Mouse (Mus musculus): ENCODE results near the gene Dnm1. TPM values are rescaled to one million over a fixed set of nuclear protein-coding genes. Genes with fewer than 3 reads are reported as not detected.
A peak's percentile ranks its signal among the peaks of the same experiment; 100 is the strongest.

Dnm1 gene
- polyA plus RNA-seq, 1 experiment from 2014 or later = 5.6 TPM

- peaks cover 19% of the 10 kb centered on the region for H3K4me1 ChIP-seq (replicated peaks; ENCODE audit: insufficient read depth, low read length)
- WGBS = 6% methylated on average over 42 of the region's 42 CpGs
- H3K27ac ChIP-seq = no peak overlapping the region
- H3K9ac ChIP-seq (ENCODE audit: low read depth, low read length) = peak overlapping the region; percentile 78
- peak overlapping the region; percentile 71 for H3K4me3 ChIP-seq (replicated peaks; ENCODE audit: low read depth, low read length)
- no peak for DNase-seq (ENCODE audit: low spot score)
- ATAC-seq (replicated peaks; ENCODE audit: low FRiP score, low read depth) = peak; percentile 7
- H3K36me3 ChIP-seq (ENCODE audit: insufficient read depth, low read length) = peaks cover 7% of the 10 kb centered on the region; the same call in 1 of the 2 replicates
- H3K27me3 ChIP-seq (ENCODE audit: insufficient read depth, low read length) = no peaks in the 10 kb centered on the region
- H3K9me3 ChIP-seq (replicated peaks; ENCODE audit: low read length) = no peaks in the 10 kb centered on the region
- H3K4me2 ChIP-seq (ENCODE audit: low read length) = peak overlapping the region; percentile 100
- TF ChIP-seq CTCF (IDR thresholded peaks at IDR 0.05; ENCODE audit: low read depth) = peak; percentile 33; the same call in 1 of the 2 replicates
These were observed 41.5 kb downstream of the Dnm1 start for GRCm38 (mm10) chr2:32311443-32312317.

- peaks cover 12% of the 10 kb centered on the region for H3K4me1 ChIP-seq (replicated peaks; ENCODE audit: insufficient read depth, low read length)
- no peaks in the 10 kb centered on the region for H3K27me3 ChIP-seq (ENCODE audit: insufficient read depth, low read length)
- ATAC-seq (replicated peaks; ENCODE audit: low FRiP score, low read depth) = no peak
- H3K4me2 ChIP-seq (ENCODE audit: low read length) = no peak overlapping the region
- WGBS = 85% methylated on average over 18 of the region's 18 CpGs
- DNase-seq (ENCODE audit: low spot score) = no peak
- H3K36me3 ChIP-seq (ENCODE audit: insufficient read depth, low read length) = peaks cover 21% of the 10 kb centered on the region
- no peak for TF ChIP-seq CTCF (IDR thresholded peaks at IDR 0.05; ENCODE audit: low read depth)
- H3K4me3 ChIP-seq (replicated peaks; ENCODE audit: low read depth, low read length) = no peak overlapping the region
- no peak overlapping the region for H3K27ac ChIP-seq
- H3K9ac ChIP-seq (ENCODE audit: low read depth, low read length) = no peak overlapping the region
- H3K9me3 ChIP-seq (replicated peaks; ENCODE audit: low read length) = no peaks in the 10 kb centered on the region
These were observed 42.9 kb downstream of the Dnm1 start for GRCm38 (mm10) chr2:32310096-32310845.

- ATAC-seq (replicated peaks; ENCODE audit: low FRiP score, low read depth) = no peak
- Histone ChIP-seq H3K27me3 (ENCODE audit: insufficient read depth, low read length) (no peaks in the 10 kb centered on the region), H3K4me1 (replicated peaks; ENCODE audit: insufficient read depth, low read length) (peaks cover 12% of the 10 kb centered on the region), H3K4me2 (ENCODE audit: low read length) (no peak overlapping the region), H3K9me3 (replicated peaks; ENCODE audit: low read length) (no peaks in the 10 kb centered on the region), H3K4me3 (replicated peaks; ENCODE audit: low read depth, low read length) (no peak overlapping the region), H3K27ac (no peak overlapping the region), H3K9ac (ENCODE audit: low read depth, low read length) (0 out of 2 replicates have a peak overlapping the region, but pooled peaks have one; percentile 3), H3K36me3 (ENCODE audit: insufficient read depth, low read length) (peaks cover 31% of the 10 kb centered on the region)
- TF ChIP-seq CTCF (IDR thresholded peaks at IDR 0.05; ENCODE audit: low read depth) = no peak
- 85% methylated on average over 16 of the region's 16 CpGs for WGBS
- no peak for DNase-seq (ENCODE audit: low spot score)
These were observed 44.1 kb downstream of the Dnm1 start for GRCm38 (mm10) chr2:32308870-32309568.

GRCm38 (mm10) chr2:32307941-32308760 is 45.0 kb downstream of the Dnm1 start:
- DNase-seq (ENCODE audit: low spot score) = peak; percentile 57
- peak; percentile 81 for TF ChIP-seq CTCF (IDR thresholded peaks at IDR 0.05; ENCODE audit: low read depth)
- peaks cover 40% of the 10 kb centered on the region for H3K36me3 ChIP-seq (ENCODE audit: insufficient read depth, low read length)
- no peak overlapping the region for H3K4me3 ChIP-seq (replicated peaks; ENCODE audit: low read depth, low read length)
- H3K9me3 ChIP-seq (replicated peaks; ENCODE audit: low read length) = no peaks in the 10 kb centered on the region
- H3K9ac ChIP-seq (ENCODE audit: low read depth, low read length) = no peak overlapping the region
- no peak for ATAC-seq (replicated peaks; ENCODE audit: low FRiP score, low read depth)
- WGBS = 62% methylated on average over 8 of the region's 8 CpGs
- H3K27ac ChIP-seq = no peak overlapping the region
- no peak overlapping the region for H3K4me2 ChIP-seq (ENCODE audit: low read length)
- H3K27me3 ChIP-seq (ENCODE audit: insufficient read depth, low read length) = no peaks in the 10 kb centered on the region
- peaks cover 12% of the 10 kb centered on the region for H3K4me1 ChIP-seq (replicated peaks; ENCODE audit: insufficient read depth, low read length)

- H3K36me3 ChIP-seq (ENCODE audit: insufficient read depth, low read length) = peaks cover 47% of the 10 kb centered on the region
- no peak overlapping the region for H3K9ac ChIP-seq (ENCODE audit: low read depth, low read length)
- DNase-seq (ENCODE audit: low spot score) (no peak), ATAC-seq (replicated peaks; ENCODE audit: low FRiP score, low read depth) (no peak)
- H3K4me2 ChIP-seq (ENCODE audit: low read length) = no peak overlapping the region
- no peaks in the 10 kb centered on the region for H3K27me3 ChIP-seq (ENCODE audit: insufficient read depth, low read length)
- no peaks in the 10 kb centered on the region for H3K9me3 ChIP-seq (replicated peaks; ENCODE audit: low read length)
- H3K27ac ChIP-seq = no peak overlapping the region
- WGBS = 61% methylated on average over 6 of the region's 6 CpGs
- no peak overlapping the region for H3K4me3 ChIP-seq (replicated peaks; ENCODE audit: low read depth, low read length)
- TF ChIP-seq CTCF (IDR thresholded peaks at IDR 0.05; ENCODE audit: low read depth) = no peak
- peaks cover 8% of the 10 kb centered on the region for H3K4me1 ChIP-seq (replicated peaks; ENCODE audit: insufficient read depth, low read length)
These were observed 45.8 kb downstream of the Dnm1 start for GRCm38 (mm10) chr2:32307247-32307798.

All from kidney, postnatal 0 days (tissue).